Mouse (Mus musculus): Measurements from ENCODE around the gene Asic5. TPM values are rescaled to one million over a fixed set of nuclear protein-coding genes. Genes with fewer than 3 reads are reported as not detected.

Asic5 gene
- polyA plus RNA-seq, 1 experiment from 2014 or later = not detected

DNA sequence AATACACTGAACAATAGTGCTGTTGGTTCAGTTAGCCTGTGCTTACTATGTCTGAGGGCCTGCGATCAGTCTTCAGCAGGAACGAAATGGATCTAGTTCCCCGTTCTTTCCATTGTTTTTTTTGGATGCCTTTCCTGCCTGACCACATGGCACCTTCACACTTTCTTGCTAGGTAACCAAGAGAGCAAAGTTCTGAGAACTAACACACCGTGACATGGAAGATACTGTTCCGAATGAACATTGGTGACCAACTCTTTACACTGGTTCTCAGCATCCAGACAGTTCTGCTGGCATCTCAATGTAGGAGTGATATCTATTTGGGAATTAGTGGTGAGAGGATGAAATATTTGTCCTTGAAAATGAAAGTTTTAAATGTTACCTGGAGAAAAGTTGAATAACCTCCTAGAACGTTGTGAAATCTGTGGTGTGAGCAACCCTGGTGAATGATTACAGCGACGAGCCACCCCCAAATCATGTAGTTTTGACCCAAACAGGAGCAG, 40.4 kb downstream of the Asic5 start:
- no peak for ATAC-seq (ENCODE audit: low FRiP score, low read depth)
- H3K27me3 ChIP-seq = no peaks in the 10 kb centered on the region
- H3K4me2 ChIP-seq = no peak overlapping the region
- no peak overlapping the region for H3K27ac ChIP-seq (replicated peaks)
- H3K9ac ChIP-seq = no peak overlapping the region
- H3K9me3 ChIP-seq = no peaks in the 10 kb centered on the region
- WGBS = 88% methylated on average over 8 of the region's 8 CpGs
- H3K4me1 ChIP-seq (replicated peaks) = no peaks in the 10 kb centered on the region
- H3K36me3 ChIP-seq = no peaks in the 10 kb centered on the region
- H3K4me3 ChIP-seq = no peak overlapping the region

DNA sequence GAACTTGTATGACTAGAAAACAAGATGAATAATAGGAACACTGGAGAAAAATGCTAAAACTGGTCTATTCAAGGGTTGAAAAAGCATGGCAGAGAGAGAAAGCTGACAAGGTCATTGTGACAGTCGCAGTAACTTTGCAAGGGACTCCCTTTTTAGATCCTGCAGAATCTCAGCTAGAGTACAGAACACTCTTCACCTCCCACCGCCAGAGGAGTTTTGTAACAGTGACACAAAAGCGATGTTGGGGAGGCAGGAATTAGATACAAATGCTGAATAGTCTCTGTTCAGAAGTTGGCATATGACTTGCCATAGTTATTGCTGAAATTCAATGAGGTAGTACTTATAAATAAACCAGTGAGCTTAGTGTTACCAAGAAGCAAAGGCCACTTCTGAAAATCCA, 41.0 kb downstream of the Asic5 start:
- no peak overlapping the region for H3K27ac ChIP-seq (replicated peaks)
- no peaks in the 10 kb centered on the region for H3K27me3 ChIP-seq
- no peaks in the 10 kb centered on the region for H3K36me3 ChIP-seq
- WGBS = 79% methylated on average over 3 of the region's 3 CpGs
- ATAC-seq (ENCODE audit: low FRiP score, low read depth) = no peak
- no peak overlapping the region for H3K4me2 ChIP-seq
- no peak overlapping the region for H3K9ac ChIP-seq
- no peaks in the 10 kb centered on the region for H3K9me3 ChIP-seq
- no peak overlapping the region for H3K4me3 ChIP-seq
- no peaks in the 10 kb centered on the region for H3K4me1 ChIP-seq (replicated peaks)

DNA sequence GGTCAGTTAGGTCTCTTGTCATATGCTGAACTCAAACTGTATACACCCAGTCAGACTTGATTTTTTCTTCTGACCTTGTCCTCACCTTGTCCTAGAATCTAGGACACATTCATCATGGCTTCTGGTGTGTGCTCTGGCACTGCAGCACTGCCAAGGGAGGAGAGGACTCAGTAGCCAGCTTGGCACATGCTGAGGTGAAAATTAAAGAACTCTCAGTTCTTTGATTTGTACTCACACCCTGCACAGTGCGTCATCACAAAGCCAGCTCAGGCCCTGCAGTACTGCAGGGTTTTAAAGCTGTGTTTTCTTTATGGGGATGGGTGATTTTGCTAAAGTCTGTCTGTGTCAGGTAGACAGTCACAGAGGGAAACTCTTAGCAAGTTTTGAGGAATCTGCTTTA, 45.2 kb downstream of the Asic5 start:
- Histone ChIP-seq H3K27ac (replicated peaks) (no peak overlapping the region), H3K4me2 (no peak overlapping the region), H3K27me3 (no peaks in the 10 kb centered on the region), H3K4me3 (no peak overlapping the region), H3K36me3 (no peaks in the 10 kb centered on the region), H3K9ac (no peak overlapping the region), H3K4me1 (replicated peaks) (no peaks in the 10 kb centered on the region), H3K9me3 (no peaks in the 10 kb centered on the region)
- no peak for ATAC-seq (ENCODE audit: low FRiP score, low read depth)
- WGBS = 82% methylated on average over 1 of the region's 1 CpGs

- Histone ChIP-seq H3K4me1 (replicated peaks) (no peaks in the 10 kb centered on the region), H3K4me2 (no peak overlapping the region), H3K27ac (replicated peaks) (no peak overlapping the region), H3K4me3 (no peak overlapping the region), H3K27me3 (no peaks in the 10 kb centered on the region), H3K36me3 (peaks cover 14% of the 10 kb centered on the region), H3K9me3 (no peaks in the 10 kb centered on the region), H3K9ac (no peak overlapping the region)
- ATAC-seq (ENCODE audit: low FRiP score, low read depth) = peak; percentile 86
- 4% methylated on average over 3 of the region's 3 CpGs for WGBS
Measured at GRCm38 (mm10) chr3:82029229-82029628, 47.1 kb downstream of the Asic5 start.

- Histone ChIP-seq H3K4me2 (no peak overlapping the region), H3K27ac (replicated peaks) (no peak overlapping the region), H3K4me1 (replicated peaks) (no peaks in the 10 kb centered on the region), H3K4me3 (no peak overlapping the region), H3K27me3 (no peaks in the 10 kb centered on the region), H3K36me3 (peaks cover 18% of the 10 kb centered on the region), H3K9ac (no peak overlapping the region), H3K9me3 (no peaks in the 10 kb centered on the region)
- 75% methylated on average over 1 of the region's 1 CpGs for WGBS
- no peak for ATAC-seq (ENCODE audit: low FRiP score, low read depth)
Measured at GRCm38 (mm10) chr3:82030008-82030748, 48.1 kb downstream of the Asic5 start.

DNA sequence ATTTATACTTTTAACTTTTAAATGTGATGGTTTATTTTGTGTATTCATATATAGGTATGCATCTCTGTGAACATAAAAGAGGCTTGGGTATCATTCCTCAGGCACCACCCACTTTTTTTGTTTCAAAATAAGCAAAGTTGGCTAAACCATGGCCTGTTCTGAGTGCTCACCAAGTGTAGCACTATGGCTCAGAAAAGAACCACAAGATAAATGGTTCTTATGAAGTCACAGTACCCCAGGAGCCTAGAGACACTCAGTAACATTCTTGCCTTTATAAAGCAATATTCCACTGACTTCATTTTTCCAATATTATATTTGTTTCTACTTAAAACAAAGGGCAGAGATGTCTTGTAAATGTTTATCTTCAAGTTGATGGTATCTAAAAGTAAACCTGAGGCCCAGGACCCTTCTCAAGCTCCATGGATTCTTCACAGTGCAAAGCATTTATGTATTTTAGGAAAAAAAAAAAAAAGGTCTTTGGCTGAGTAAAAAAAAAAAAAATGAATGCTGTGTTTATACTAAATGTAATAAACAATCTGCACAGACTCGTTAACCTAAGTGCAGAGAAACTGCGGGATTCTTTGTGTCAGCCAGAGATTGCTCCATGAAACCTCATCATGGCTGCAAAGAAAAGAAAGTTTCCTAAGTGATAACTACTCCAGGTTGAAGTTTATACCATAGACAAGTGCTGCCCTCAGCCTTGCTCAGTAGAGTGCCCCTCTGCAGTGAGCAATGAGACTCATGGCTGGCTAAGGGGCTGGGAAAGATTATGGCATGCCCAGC, 54.4 kb downstream of the Asic5 start:
- no peak overlapping the region for H3K4me2 ChIP-seq
- ATAC-seq (ENCODE audit: low FRiP score, low read depth) = no peak
- H3K9me3 ChIP-seq = no peaks in the 10 kb centered on the region
- no peaks in the 10 kb centered on the region for H3K4me1 ChIP-seq (replicated peaks)
- H3K4me3 ChIP-seq = no peak overlapping the region
- H3K9ac ChIP-seq = no peak overlapping the region
- H3K27ac ChIP-seq (replicated peaks) = no peak overlapping the region
- H3K36me3 ChIP-seq = peaks cover 52% of the 10 kb centered on the region
- 96% methylated on average over 2 of the region's 2 CpGs for WGBS
- no peaks in the 10 kb centered on the region for H3K27me3 ChIP-seq

DNA sequence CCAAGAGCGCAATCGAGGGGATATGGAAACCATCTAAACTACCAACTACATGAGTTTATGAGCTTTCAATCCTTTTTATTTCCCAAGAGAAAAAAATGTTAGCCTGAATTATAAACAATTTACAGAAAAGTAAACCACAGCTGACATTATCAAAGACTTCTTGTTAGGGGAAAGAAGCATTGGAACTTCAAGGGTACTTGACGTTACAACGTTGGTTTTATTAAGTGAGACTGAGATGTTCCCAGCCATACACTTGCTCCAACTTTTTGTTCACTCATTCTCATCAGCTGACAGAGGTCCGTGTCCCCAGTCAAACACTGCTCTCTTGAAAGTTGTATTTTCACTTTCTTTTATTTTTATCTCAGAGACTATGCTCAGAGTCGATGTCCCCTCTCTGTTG, 61.6 kb downstream of the Asic5 start:
- no peaks in the 10 kb centered on the region for H3K27me3 ChIP-seq
- H3K4me1 ChIP-seq (replicated peaks) = peaks cover 1% of the 10 kb centered on the region; the same call in 1 of the 2 replicates
- WGBS = 85% methylated on average over 6 of the region's 6 CpGs
- no peaks in the 10 kb centered on the region for H3K9me3 ChIP-seq
- H3K27ac ChIP-seq (replicated peaks) = no peak overlapping the region
- H3K4me3 ChIP-seq = no peak overlapping the region
- peaks cover 22% of the 10 kb centered on the region; the same call in 1 of the 2 replicates for H3K36me3 ChIP-seq
- no peak for ATAC-seq (ENCODE audit: low FRiP score, low read depth)
- H3K9ac ChIP-seq = no peak overlapping the region
- no peak overlapping the region for H3K4me2 ChIP-seq

GRCm38 (mm10) chr3:82044902-82045301, 62.8 kb downstream of the Asic5 start:
- H3K4me2 ChIP-seq = no peak overlapping the region
- H3K9me3 ChIP-seq = no peaks in the 10 kb centered on the region
- H3K27me3 ChIP-seq = no peaks in the 10 kb centered on the region
- no peak overlapping the region for H3K27ac ChIP-seq (replicated peaks)
- peaks cover 13% of the 10 kb centered on the region for H3K36me3 ChIP-seq
- peaks cover 5% of the 10 kb centered on the region for H3K4me1 ChIP-seq (replicated peaks)
- 93% methylated on average over 5 of the region's 5 CpGs for WGBS
- no peak for ATAC-seq (ENCODE audit: low FRiP score, low read depth)
- H3K4me3 ChIP-seq = no peak overlapping the region
- no peak overlapping the region for H3K9ac ChIP-seq

GRCm38 (mm10) chr3:82046087-82046486, 64.0 kb downstream of the Asic5 start:
- no peak overlapping the region for H3K4me2 ChIP-seq
- 93% methylated on average over 8 of the region's 8 CpGs for WGBS
- no peak overlapping the region for H3K4me3 ChIP-seq
- H3K4me1 ChIP-seq (replicated peaks) = peaks cover 5% of the 10 kb centered on the region
- H3K9ac ChIP-seq = no peak overlapping the region
- ATAC-seq (ENCODE audit: low FRiP score, low read depth) = no peak
- H3K27me3 ChIP-seq = no peaks in the 10 kb centered on the region
- peaks cover 12% of the 10 kb centered on the region for H3K36me3 ChIP-seq
- no peaks in the 10 kb centered on the region for H3K9me3 ChIP-seq
- H3K27ac ChIP-seq (replicated peaks) = no peak overlapping the region

DNA sequence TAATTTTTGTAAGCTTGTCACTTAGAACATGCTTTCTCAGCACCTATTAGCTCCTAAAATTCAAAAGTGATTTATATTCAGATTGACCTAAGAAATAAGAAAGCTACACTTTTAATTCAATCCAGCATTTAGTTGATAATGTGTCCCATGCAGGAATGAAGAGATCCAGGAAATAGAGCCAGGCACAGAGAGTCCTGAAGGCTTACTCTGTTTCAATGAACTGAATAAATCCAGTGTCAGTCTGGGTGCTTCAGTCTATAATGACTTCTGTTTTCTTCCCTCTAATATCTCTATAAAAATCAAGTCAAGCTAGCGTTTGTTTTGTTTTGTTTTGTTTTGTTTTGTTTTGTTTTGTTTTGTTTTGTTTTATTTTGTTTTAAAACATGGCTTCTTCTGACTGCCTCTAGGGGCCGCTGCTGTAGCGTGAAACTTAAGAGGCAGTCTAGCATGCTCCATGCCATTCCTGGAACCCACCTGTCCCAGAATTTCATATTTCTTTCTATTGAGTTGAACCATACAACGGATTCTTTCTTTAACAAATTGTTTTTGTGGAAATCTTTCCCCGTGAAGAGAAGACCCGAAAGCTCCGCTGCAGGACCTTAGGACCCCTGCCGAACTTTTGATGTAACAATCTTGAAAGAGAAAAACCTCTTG, 65.1 kb downstream of the Asic5 start:
- Histone ChIP-seq H3K27me3 (no peaks in the 10 kb centered on the region), H3K9ac (no peak overlapping the region), H3K36me3 (peaks cover 9% of the 10 kb centered on the region), H3K9me3 (no peaks in the 10 kb centered on the region), H3K4me2 (no peak overlapping the region), H3K4me1 (replicated peaks) (peaks cover 5% of the 10 kb centered on the region), H3K4me3 (no peak overlapping the region), H3K27ac (replicated peaks) (no peak overlapping the region)
- peak; percentile 72; the same call in 1 of the 2 replicates for ATAC-seq (ENCODE audit: low FRiP score, low read depth)
- WGBS = 31% methylated on average over 8 of the region's 8 CpGs

DNA sequence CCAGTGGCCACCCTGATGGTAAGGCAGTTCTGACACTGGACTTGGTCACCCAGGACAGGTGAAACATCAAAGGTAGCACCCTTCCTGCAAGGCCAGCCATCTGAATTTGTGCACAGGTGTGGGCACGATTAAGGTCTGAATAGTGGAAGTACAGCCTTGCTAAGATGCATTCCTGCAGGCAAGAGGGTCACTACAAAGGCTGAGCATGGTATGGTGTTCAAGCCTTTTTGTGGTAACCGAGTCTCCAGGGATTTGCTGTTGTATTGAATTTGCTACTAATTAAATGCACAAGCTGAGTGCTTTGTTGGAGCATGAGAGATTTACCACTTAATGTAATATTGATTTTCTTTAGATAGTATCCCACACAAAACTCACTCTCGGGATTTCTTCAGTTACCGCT, 66.0 kb downstream of the Asic5 start:
- peaks cover 9% of the 10 kb centered on the region for H3K36me3 ChIP-seq
- H3K4me3 ChIP-seq = no peak overlapping the region
- H3K4me2 ChIP-seq = no peak overlapping the region
- peaks cover 5% of the 10 kb centered on the region for H3K4me1 ChIP-seq (replicated peaks)
- H3K27me3 ChIP-seq = no peaks in the 10 kb centered on the region
- WGBS = 66% methylated on average over 4 of the region's 4 CpGs
- no peak overlapping the region; the same call in 1 of the 2 replicates for H3K27ac ChIP-seq (replicated peaks)
- no peaks in the 10 kb centered on the region for H3K9me3 ChIP-seq
- ATAC-seq (ENCODE audit: low FRiP score, low read depth) = 0 out of 2 replicates have a peak, but pooled peaks have one; percentile 42
- H3K9ac ChIP-seq = no peak overlapping the region

DNA sequence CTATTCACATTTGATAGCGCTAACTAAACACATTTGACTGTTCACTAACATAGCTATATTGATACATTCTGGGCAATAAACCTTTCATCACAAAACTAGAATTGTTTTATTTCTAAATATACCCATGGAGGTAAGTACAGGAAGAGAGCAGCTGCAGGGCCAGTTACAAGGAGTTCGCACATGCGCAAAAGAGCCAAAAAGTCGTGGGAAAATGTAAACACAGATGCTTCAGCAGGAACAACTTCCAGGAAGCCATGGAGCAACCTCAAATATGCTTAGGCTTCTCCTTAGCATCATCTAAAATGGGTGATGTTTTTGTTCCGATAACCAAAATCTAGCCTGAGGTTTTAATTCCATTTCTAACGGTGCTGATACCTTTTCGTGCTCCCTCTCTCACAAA, 66.6 kb downstream of the Asic5 start:
- ATAC-seq (ENCODE audit: low FRiP score, low read depth) = no peak
- no peak overlapping the region for H3K4me2 ChIP-seq

More for the DNA sequence above, 66.6 kb downstream of the Asic5 start:
- no peaks in the 10 kb centered on the region for H3K9me3 ChIP-seq
- H3K27ac ChIP-seq (replicated peaks) = no peak overlapping the region
- H3K9ac ChIP-seq = no peak overlapping the region
- peaks cover 9% of the 10 kb centered on the region for H3K36me3 ChIP-seq
- H3K4me1 ChIP-seq (replicated peaks) = peaks cover 5% of the 10 kb centered on the region
- H3K27me3 ChIP-seq = no peaks in the 10 kb centered on the region
- 58% methylated on average over 7 of the region's 7 CpGs for WGBS
- H3K4me3 ChIP-seq = no peak overlapping the region
